Mouse (Mus musculus) activated CD4-positive, CD25-positive, alpha-beta regulatory T cell, adult 4 months (primary cell): ENCODE results near the gene Cfap97d2. TPM values are rescaled to one million over a fixed set of nuclear protein-coding genes. Genes with fewer than 3 reads are reported as not detected.
"Not testable (repeated sequence)": the region's sequence is repeated elsewhere in the genome, so short reads cannot be mapped to it uniquely, and the experiment has no call there.

Experiments used
- ATAC-seq: one replicate; pipeline ENCODE4 v1.8.0; 2017
- polyA plus RNA-seq, 2 experiments: library from polyadenylated mRNA; unstranded; fragments of 100-300 nt; shearing (Covaris generic); gene quantifications; one replicate each; pipeline ENCODE4 v1.2.1; 2017

Cfap97d2 gene
- polyA plus RNA-seq, 2 experiments from 2014 or later = not detected

DNA sequence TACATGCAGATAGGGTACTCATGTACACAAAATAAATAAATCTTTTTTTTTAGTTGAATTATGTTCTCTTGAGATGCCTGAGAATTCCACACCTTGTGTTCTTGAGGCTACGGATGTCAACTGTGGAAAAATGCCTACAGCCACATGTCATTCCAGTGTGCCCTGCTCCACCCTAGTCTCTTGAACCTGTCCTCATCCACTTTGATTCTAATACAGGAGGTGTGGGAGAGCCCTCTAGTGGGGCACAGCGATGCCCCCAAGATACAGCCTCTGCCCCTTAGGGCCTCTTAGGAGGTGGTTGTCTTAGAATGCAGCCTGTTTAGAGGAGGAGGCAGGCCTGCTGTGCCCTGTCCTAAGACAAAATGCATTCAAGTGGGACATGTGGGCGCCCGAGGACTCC lies 17.7 kb upstream of the Cfap97d2 start:
- ATAC-seq = no peak

DNA sequence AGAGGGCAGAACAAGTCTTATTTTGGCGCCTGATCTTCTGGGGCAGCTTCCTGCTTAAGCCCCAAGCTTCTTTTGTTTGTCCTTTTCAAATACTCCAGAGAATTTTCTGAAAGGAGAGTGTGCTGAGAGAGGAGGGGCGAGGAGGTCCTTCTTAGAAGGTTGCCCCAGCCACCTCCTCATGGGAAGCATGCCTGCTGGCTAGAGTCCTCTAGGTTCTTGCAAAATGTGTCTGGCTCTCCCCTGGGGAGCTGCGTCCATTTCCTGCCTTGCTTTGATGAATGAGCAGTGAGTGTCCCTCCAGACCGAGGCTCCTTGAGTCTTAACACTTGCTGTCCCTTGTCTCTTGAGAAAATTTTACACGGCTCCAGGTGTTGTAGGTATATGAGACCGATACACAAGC lies 17.2 kb upstream of the Cfap97d2 start:
- ATAC-seq = no peak

DNA sequence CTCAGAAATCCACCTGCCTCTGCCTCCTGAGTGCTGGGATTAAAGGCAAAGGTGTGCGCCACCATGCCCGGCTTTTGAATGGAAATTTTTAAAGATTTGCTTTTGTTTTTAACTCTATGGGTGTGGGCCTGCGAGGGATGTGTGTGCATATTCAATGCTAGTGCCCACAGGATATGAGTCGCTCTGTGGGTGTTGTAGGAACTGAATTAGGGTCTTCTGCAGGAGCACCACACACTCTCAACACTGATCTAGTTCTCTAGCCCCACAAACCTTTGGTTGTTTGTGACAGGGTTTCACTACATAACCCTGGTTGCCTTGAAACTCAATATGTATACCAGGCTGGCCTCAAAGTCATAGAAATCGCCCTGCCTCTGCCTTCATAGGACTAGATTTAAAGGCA lies 16.4 kb upstream of the Cfap97d2 start:
- ATAC-seq = no peak

DNA sequence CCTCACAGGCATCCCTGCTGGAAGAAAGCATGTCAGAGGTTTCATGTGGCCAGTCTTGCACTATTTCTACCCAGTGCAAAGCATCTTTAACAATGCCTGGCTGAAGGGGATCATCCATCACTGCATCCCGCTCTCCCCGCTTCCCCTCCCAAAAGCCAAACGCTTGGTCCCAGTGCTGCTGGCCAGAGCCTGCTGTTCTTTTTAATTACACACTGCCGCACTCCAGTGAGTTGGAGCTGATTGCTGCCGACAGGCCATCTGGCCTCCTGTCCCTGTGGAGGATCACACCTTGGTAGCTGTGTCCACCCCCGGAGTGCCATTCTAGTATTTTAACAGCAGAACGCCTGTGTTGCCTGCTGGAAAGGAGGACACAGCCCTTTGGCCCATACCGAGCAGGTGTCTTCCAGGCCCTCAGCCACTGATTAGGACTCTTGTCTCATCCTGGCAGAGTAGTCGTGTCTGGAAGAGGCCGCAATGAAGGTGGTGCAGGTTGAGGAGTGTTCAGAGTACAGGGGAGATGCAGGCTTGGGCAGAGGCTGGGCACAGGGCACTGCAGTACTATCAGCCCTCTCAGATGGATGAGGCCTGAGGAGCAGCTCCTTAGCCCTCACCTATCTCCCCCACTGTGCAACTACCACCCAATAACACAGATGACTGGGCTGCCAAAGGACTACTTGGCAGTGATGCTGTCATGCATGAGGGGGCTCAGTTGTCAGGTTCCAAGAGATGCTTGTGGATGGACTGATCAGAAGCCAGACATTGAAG lies 13.2 kb upstream of the Cfap97d2 start:
- no peak for ATAC-seq

DNA sequence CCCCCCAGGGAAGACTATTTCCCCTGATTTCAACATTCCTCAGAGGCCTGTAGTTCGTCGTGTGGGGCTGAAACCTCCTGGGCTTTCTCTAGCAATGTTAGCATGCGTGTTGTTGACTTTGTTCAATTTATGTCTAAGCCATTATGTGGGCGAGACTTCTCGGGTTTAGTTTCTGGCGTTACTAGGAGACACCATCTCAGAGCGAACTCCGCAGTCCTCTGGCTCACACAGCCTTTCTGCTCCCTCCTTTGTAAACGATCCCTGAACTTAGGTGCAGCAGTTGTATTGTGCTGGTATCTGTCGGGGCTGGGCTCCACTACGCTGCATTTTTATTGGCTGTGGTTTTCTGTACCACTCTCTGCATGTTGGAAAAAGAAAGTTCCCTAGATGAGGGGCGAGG lies 11.0 kb upstream of the Cfap97d2 start:
- ATAC-seq = no peak

DNA sequence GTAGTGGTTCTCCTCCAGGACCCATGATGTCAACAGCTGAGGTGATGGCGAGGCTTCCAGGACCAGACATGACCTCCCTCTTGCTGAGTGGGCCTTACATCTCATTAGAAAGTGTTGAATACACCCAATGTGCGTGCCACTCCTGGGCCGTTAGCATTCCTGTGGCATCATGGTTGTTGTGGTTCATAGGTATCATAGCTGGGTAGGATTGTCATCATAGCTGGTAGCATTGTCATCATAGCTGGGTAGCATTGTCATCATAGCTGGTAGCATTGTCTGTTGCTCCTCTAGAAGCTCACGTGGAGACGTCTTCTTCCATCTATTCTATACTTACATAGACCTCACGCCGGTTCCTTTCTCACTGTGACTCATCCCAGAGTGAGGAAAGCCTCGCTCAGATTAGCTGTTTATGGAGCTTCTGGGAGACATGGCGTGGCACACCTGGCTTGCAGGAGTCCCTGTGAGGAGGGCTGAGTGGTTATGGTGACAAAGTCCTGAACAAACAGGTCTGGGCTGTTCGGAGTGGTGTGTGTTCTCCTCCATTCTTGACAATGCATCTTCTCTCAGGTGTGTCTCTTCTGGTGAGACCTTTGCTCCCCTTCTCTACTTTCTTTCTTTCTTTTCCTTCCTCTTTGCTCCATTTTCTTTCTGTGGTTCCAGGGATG lies 10.4 kb upstream of the Cfap97d2 start:
- no peak for ATAC-seq

DNA sequence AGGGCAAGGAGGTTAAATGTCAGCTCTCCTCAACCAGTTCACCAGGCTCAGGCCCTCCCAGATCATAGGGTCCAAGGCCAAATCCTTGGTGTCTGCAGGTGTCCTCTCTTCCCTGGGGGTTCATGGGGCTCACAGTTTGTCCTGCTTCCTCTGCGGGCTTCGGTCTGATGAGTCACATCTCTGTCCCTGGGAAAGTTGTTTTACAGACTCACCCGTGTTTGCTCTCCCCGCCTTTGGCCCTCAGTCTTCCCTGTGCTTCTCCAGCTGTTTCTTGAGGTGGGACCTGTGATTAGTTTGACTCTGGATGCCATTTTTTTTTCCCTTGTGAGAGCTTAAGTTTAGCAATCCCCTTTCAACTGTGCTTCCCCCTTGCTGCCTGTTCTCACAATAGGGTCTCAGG lies 9.5 kb upstream of the Cfap97d2 start:
- no peak for ATAC-seq

DNA sequence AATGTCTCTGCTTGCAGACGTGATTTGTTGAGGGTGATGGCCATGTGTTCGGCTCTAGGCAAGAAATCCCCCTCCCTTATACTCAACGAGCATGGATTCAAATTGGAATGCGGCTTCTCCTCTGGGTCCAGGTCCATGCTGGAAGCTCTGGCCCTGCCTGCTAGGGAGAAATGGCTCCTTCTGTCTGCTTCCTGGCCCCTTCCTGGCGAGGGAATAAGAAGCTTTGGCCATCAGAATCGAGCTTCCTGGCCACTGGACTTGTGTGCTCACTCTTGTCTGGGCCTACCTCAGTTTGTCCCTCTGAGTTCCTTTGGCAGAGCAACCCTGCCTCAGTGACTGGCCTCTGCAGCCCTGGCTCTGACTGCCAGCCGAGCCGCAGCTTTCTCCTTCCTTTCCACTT lies 8.5 kb upstream of the Cfap97d2 start:
- ATAC-seq = no peak

DNA sequence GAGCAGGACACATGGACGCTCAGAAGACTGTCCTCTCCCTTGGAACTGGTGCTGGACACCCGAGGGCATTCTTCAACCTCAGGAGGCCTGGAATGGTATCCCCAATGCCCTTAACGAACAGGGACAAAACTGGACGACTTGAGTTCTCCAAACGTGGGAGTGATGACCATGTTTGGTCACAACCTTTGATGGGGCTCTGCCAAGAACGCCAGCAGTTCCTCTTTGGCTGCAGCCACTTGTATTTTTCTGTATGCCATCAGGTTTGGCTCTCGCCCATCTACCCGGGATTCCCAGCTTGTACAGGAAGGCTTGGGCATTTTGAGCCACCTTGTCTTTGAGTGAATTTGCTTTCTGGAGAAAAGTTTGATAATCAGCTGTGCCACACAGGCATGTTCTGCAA lies 8.0 kb upstream of the Cfap97d2 start:
- no peak for ATAC-seq

DNA sequence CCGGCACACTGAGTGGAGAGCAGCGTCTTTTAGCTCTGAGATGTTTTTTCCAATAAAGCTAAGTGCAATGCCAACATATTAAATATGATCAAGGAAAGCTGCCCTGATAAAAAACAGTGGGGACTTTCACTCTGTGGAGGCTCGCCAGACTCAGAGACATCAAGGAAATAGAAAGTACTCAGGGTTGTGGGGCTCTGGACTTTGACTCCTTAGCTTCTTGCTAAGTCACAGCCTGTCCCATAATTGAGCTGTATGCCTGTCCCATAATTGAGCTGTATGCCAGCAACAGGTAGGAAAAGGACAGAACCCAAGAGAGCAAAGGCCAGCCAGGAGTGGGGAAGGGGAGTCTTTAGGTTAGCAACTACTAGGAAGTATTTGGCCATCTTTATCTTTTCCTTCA lies 7.4 kb upstream of the Cfap97d2 start:
- ATAC-seq = no peak

DNA sequence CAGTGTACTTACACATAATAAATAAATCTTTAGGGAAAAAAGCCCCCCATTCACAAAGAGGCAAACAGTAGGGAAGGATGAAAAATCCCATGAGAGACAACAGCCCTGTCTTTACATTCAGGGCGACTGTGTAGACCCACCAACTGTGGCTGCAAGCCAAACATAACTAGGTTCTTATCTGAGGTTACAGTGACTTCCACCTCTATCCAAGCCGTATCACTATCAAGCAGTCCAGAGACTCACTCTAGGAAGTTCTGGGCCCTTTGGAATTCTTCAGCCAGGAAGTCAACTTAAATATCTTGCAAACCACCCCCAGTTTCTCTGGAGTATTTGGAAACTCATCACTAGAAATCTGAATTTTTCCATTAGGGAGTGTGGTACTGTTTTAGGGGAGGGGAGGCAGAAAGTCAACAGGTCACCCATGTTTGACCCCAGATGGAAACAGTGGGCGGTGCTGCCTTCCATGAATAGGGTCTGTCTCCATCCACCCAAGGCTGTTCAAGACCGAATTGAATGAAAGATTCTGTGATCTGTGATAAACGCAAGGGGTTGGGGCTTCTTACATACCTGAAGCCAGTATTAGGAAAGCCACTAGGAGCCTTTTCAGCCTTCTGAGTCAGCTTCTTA lies 6.3 kb upstream of the Cfap97d2 start:
- ATAC-seq = no peak

DNA sequence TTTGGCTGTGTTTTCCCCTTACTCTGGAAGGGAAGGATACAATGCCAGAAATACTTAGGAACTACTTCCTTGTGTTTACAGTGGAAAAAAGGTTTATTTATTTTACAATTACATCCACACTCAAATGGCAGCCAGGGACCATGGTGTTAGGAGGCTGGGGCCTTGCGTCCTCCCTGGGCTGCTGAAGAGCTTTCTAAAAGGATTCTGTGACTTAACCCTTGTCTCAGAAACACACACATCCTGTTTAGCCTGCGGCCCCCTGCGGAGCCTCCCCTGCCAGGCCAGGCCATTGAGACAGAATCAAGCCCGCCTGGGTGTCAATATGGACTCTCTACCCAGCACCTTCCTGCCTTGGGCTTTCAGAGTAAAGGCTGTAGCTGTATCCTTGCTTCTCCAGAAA lies 2.9 kb upstream of the Cfap97d2 start:
- no peak for ATAC-seq

DNA sequence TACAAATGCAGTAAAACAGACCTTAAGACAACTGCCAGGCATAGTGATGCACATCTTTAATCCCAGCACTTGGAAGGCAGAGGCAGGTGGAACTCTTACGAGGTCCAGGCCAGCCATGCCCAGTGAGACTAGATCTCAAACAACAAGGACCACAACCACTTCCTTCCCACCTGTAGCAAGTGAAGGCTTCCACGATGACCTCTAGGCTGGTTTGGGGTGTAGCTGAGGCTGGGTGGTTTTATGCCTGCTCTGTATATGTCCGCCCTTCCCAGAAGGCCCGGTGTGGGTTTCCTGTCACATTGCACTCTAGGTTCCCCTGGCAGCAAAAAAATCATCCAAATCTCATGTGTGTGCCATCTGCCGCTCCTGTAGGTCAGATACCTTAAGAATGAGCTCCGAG lies 1.9 kb upstream of the Cfap97d2 start:
- no peak for ATAC-seq

DNA sequence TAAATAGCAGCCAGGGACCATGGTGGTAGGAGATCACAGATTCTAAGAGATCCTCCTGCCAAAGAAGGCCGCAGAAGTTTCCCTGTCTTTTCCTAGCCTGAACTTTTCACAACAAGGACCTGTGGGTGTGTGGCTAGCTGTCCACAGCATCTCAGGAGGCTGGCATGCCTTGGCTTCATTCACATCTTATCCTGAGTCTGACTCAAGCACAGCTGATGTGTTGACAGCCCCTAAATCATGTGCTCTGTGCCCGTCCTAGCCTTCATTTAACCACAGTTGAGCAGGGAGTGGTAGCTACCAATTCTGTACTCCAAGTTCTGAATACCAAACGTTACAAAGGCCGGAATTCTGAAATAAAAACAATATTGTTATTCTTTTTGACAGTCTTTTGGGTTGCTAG lies 1.4 kb upstream of the Cfap97d2 start:
- no peak for ATAC-seq

DNA sequence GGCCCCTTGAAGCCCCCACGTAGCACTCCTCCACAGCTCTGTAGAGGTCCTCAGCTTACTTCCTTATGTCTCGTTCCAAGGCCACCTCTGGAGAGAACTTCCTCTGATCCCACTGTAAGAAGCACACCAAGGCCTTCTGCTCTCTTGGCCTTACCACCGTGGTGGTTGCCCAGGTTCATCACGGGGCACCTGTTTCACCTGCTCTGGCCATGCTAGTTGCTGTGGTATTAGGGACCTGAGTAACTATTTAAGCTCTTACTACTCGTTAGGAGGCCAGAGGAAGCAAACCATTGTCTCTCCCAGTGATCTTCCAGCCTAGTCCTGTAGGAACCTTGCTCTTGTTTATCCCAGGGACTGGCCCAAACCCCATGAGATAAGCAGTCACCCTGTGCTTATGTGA lies 1.2 kb downstream of the Cfap97d2 start:
- no peak for ATAC-seq

DNA sequence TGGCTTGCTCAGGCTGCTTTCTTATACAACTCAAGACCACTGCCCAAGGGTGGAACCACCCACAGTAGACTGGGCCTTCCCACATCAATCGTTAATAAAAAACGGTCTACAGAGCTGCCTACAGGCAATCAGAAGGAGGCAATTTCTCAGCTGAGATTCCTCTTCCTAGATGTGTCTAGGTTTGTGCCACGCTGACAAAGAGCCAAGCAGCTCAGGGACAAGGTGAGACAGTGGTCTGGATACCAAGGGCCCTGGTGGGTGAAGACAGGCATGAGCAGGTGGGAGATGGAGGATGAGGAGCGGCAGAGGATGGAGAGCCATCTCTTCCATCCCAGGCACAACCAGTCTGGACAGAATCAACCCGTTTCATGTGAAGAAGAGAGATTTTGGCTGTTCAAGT lies 2.8 kb downstream of the Cfap97d2 start:
- ATAC-seq = no peak

DNA sequence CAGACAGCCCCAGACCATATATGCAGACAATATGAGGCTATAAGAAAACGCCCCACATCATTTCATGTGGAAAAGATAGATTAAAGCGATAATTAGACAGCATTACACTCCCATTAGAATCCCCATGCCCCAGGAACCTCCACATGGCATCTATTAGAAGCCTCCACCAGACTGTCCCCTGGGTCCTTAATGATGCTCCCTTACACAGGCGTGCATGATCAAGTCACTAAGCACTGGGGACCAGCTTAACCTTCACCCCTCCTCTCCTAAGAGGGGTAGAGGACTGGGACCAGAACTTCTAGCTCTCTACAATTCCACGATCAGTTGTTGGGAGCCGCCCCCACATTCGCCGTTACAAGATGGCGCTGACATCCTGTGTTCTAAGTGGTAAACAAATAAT lies 13.3 kb downstream of the Cfap97d2 start:
- no peak for ATAC-seq

DNA sequence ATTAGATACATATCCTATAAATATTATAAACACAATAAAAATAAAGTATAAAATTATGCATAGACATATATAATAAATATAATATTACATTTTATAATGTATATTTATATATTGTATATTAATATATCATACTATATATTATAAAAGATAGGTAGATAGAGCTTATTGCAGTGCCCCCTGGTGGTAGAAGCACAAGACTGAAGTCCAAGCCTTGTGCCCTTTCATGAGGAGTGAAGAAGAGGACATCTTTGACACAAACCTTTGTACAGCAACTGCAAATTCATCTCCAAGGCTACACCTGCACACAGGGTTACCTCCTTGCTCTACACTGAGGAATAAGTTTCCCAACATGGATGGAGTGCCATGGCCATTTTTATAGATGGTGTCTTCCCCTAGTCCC lies 20.0 kb downstream of the Cfap97d2 start:
- no peak for ATAC-seq

DNA sequence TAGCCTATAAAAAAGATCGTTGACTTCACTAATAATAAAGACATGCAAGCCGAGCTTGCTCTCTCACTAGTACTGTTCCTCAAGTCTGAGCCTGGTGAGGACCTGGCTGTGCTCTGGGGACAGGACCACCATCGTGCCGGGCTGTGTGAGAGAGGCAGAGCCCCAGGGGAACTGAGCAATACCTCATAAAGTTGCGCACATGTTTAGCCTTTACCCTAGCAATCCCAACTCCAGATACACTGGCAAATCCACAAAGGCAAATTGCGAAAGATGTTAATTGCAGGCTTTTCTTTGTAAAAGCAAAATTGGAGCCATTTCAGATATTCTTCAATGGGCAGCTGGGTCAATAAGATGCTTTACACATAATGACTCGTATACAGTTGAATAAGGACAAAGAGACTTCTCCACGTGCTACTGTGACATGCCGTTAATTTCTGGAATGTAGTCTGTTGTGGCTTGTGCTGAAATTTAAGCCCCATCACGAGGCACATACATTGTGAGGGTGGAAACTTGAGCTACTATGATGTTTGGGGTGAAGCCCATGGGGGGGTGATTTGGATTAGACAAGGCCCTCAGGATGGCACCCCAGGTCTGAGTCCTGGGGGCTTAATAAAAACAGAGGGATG lies 21.9 kb downstream of the Cfap97d2 start:
- no peak for ATAC-seq

DNA sequence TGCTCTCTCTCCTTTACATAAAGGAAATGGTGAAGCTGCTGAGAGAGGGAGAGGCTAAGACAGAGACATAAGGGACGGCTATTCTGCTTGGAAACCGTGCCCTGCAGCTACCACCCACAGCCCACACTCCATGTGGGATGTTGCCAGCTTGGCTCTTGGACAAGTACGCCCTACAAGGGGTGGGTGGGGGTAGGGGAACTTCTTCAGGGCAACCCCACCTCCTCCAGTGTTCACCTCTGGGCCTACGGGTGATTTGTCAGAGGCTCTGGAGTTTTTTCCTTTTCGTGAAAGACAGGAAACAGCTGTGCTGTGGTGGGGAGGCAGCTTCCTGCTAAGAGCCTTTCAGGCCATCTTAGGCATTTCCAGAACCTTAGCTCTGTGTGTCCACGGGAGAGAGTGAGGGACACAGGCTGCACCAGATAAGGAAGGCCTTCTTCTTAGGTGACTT lies 34.7 kb downstream of the Cfap97d2 start:
- peak; percentile 28 for ATAC-seq

DNA sequence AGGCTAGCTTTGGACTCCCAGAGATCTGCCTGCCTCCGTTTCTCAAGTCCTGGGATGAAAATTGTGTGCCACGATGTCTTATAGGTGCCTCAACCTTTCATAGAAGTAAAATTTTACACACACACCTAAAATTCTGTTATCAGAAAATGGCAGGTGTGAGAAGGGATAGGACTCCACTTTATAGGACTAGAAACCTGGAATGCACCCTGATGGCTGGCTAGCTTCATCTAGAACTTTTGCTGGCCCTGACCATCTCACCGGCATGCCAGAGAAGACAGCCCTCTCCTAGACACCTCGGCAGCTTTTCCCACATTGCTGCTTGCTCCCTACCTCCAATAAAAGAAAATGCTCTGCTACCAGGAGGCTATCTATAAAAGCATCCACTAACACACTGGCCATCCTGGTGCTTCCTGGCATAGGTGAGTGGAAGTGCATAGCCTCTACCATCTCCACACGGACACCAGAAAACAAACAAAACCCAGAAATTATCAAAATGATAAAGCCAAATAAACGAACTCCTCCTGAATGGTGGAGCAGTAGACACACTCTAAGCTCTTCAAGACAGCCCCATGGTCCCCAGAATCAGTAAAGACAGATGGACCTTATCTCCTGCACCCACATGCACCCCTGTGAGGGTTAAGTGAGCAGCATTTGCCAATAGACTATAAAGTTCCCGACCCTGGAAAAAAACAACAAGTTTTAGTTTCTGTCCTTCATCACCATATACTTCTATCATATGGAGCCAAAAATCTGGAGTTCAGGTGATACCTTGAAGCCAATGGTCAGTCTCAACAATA lies 35.3 kb downstream of the Cfap97d2 start:
- ATAC-seq = no peak

DNA sequence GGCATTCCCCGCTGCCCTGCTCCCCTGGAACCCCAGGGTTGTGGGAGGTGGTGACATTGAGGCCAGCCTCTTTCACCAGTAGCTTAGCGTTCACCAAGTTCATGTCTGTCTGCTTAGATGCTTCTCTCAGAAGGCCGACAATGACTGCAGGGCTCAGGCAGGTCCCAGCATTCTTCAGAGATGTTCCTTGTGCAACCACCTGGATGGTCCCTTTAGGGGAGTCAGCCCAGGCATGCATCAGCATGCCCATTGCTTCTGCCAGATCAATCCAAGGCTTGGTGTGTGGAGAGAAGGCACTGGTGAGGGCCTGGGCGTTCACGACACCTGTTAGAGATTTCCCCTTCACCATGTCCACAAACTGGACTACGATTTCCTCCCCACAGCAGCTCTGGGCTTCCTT lies 40.5 kb downstream of the Cfap97d2 start:
- not testable (repeated sequence) for ATAC-seq

DNA sequence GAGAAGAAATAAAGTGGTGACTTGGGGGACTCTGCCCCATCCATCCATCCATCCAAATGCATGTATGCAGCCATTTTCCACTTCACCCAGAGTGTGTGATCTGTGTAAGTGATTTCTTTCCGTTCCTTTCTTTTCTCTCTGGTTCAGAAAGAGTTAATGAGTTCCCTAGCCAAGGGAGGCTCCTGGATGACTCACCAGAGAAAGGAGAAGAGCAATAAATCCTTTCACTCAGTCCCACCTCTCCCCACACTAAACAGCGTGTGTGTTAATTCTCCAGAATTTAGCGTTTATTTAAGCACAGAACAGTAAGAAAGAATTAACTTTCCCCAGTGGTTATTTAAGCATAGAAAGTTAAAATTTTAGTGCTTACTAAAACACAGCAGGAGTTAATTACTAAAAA lies 41.9 kb downstream of the Cfap97d2 start:
- ATAC-seq = no peak
